Mouse (Mus musculus): ENCODE data around the gene Arhgef1. TPM values are rescaled to one million over a fixed set of nuclear protein-coding genes. Genes with fewer than 3 reads are reported as not detected.
A peak's percentile ranks its signal among the peaks of the same experiment; 100 is the strongest.

Gene Arhgef1
- polyA plus RNA-seq, 1 experiment from 2014 or later: 114 TPM

- H3K27me3 ChIP-seq: no peaks in the 10 kb centered on the region
- H3K4me2 ChIP-seq (replicated peaks): no peak overlapping the region
- H3K9ac ChIP-seq: no peak overlapping the region
- peaks cover 16% of the 10 kb centered on the region; the same call in 1 of the 2 replicates for H3K4me1 ChIP-seq
- ATAC-seq (ENCODE audit: insufficient number of reproducible peaks, insufficient read depth, low FRiP score, low TSS enrichment): no peak
- H3K4me3 ChIP-seq: no peak overlapping the region
- no peaks in the 10 kb centered on the region for H3K9me3 ChIP-seq
- WGBS: 38% methylated on average over 2 of the region's 2 CpGs
- no peaks in the 10 kb centered on the region for H3K36me3 ChIP-seq
- H3K27ac ChIP-seq: no peak overlapping the region
These were observed 23.1 kb upstream of the Arhgef1 start for GRCm38 (mm10) chr7:24879620-24880019.

- ATAC-seq (ENCODE audit: insufficient number of reproducible peaks, insufficient read depth, low FRiP score, low TSS enrichment): no peak
- Histone ChIP-seq H3K9ac (no peak overlapping the region), H3K4me3 (no peak overlapping the region), H3K27me3 (no peaks in the 10 kb centered on the region), H3K9me3 (no peaks in the 10 kb centered on the region), H3K4me1 (peaks cover 24% of the 10 kb centered on the region), H3K27ac (no peak overlapping the region), H3K36me3 (peaks cover 23% of the 10 kb centered on the region), H3K4me2 (replicated peaks) (no peak overlapping the region)
- WGBS: 90% methylated on average over 9 of the region's 9 CpGs
These were observed 20.1 kb upstream of the Arhgef1 start for GRCm38 (mm10) chr7:24882416-24883199.

GRCm38 (mm10) chr7:24883896-24884692 is 18.6 kb upstream of the Arhgef1 start, which contains the start of gene Rps19:
TSS of gene Rps19 (plus strand) at chr7:24884371.
- peak within 1 kb of the TSS; percentile 98 for H3K9ac ChIP-seq
- H3K9me3 ChIP-seq: no peaks in the 10 kb centered on the region
- peak within 1 kb of the TSS; percentile 82 for H3K27ac ChIP-seq
- H3K27me3 ChIP-seq: no peaks in the 10 kb centered on the region
- H3K4me3 ChIP-seq: peak within 1 kb of the TSS; percentile 87
- peak; percentile 91 for ATAC-seq (ENCODE audit: insufficient number of reproducible peaks, insufficient read depth, low FRiP score, low TSS enrichment)
- H3K36me3 ChIP-seq: peaks cover 38% of the 10 kb centered on the region
- WGBS: under 1% methylated on average over 57 of the region's 57 CpGs
- peak within 1 kb of the TSS; percentile 84 for H3K4me2 ChIP-seq (replicated peaks)
- H3K4me1 ChIP-seq: peaks cover 18% of the 10 kb centered on the region

GRCm38 (mm10) chr7:24884693-24885291 is 17.9 kb upstream of the Arhgef1 start:
- Histone ChIP-seq H3K27me3 (no peaks in the 10 kb centered on the region), H3K9me3 (no peaks in the 10 kb centered on the region), H3K9ac (peak overlapping the region; percentile 98), H3K4me3 (peak overlapping the region; percentile 87), H3K4me2 (replicated peaks) (peak overlapping the region; percentile 84), H3K36me3 (peaks cover 45% of the 10 kb centered on the region), H3K4me1 (peaks cover 18% of the 10 kb centered on the region), H3K27ac (peak overlapping the region; percentile 82)
- 0% methylated on average over 47 of the region's 47 CpGs for WGBS
- ATAC-seq (ENCODE audit: insufficient number of reproducible peaks, insufficient read depth, low FRiP score, low TSS enrichment): no peak; the same call in 1 of the 2 replicates

- WGBS: 41% methylated on average over 12 of the region's 12 CpGs
- Histone ChIP-seq H3K36me3 (peaks cover 50% of the 10 kb centered on the region), H3K4me2 (replicated peaks) (peak overlapping the region; percentile 84), H3K4me1 (peaks cover 18% of the 10 kb centered on the region), H3K4me3 (peak overlapping the region; percentile 87), H3K9ac (peak overlapping the region; percentile 98), H3K27ac (0 out of 2 replicates have a peak overlapping the region, but pooled peaks have one; percentile 17), H3K9me3 (no peaks in the 10 kb centered on the region), H3K27me3 (no peaks in the 10 kb centered on the region)
- no peak for ATAC-seq (ENCODE audit: insufficient number of reproducible peaks, insufficient read depth, low FRiP score, low TSS enrichment)
These were observed 17.0 kb upstream of the Arhgef1 start for GRCm38 (mm10) chr7:24885468-24886307.

- WGBS: 67% methylated on average over 4 of the region's 4 CpGs
- Histone ChIP-seq H3K4me1 (peaks cover 18% of the 10 kb centered on the region), H3K36me3 (peaks cover 55% of the 10 kb centered on the region), H3K9me3 (no peaks in the 10 kb centered on the region), H3K27ac (0 out of 2 replicates have a peak overlapping the region, but pooled peaks have one; percentile 17), H3K27me3 (no peaks in the 10 kb centered on the region), H3K4me3 (peak overlapping the region; percentile 87), H3K4me2 (replicated peaks) (peak overlapping the region; percentile 84), H3K9ac (peak overlapping the region; percentile 98)
- ATAC-seq (ENCODE audit: insufficient number of reproducible peaks, insufficient read depth, low FRiP score, low TSS enrichment): no peak
These were observed 16.4 kb upstream of the Arhgef1 start for GRCm38 (mm10) chr7:24886308-24886633.

GRCm38 (mm10) chr7:24887096-24887495 is 15.6 kb upstream of the Arhgef1 start:
- Histone ChIP-seq H3K27ac (0 out of 2 replicates have a peak overlapping the region, but pooled peaks have one; percentile 17), H3K36me3 (peaks cover 57% of the 10 kb centered on the region), H3K27me3 (no peaks in the 10 kb centered on the region), H3K4me2 (replicated peaks) (peak overlapping the region; percentile 84; the same call in 1 of the 2 replicates), H3K4me1 (peaks cover 18% of the 10 kb centered on the region), H3K9ac (peak overlapping the region; percentile 98; the same call in 1 of the 2 replicates), H3K9me3 (no peaks in the 10 kb centered on the region), H3K4me3 (0 out of 2 replicates have a peak overlapping the region, but pooled peaks have one; percentile 87)
- no peak for ATAC-seq (ENCODE audit: insufficient number of reproducible peaks, insufficient read depth, low FRiP score, low TSS enrichment)
- WGBS: 74% methylated on average over 4 of the region's 4 CpGs

- H3K4me3 ChIP-seq: no peak overlapping the region
- 81% methylated on average over 6 of the region's 6 CpGs for whole genome bisulfite sequencing
- H3K4me2 ChIP-seq (replicated peaks): no peak overlapping the region
- H3K9me3 ChIP-seq: no peaks in the 10 kb centered on the region
- no peak for ATAC-seq (ENCODE audit: insufficient number of reproducible peaks, insufficient read depth, low FRiP score, low TSS enrichment)
- peaks cover 57% of the 10 kb centered on the region for H3K36me3 ChIP-seq
- H3K27me3 ChIP-seq: no peaks in the 10 kb centered on the region
- no peak overlapping the region for H3K9ac ChIP-seq
- no peak overlapping the region for H3K27ac ChIP-seq
- peaks cover 18% of the 10 kb centered on the region for H3K4me1 ChIP-seq
These were observed 13.1 kb upstream of the Arhgef1 start for GRCm38 (mm10) chr7:24889431-24890220.

GRCm38 (mm10) chr7:24890281-24891216 is 12.2 kb upstream of the Arhgef1 start:
- H3K4me2 ChIP-seq (replicated peaks): no peak overlapping the region
- H3K27me3 ChIP-seq: no peaks in the 10 kb centered on the region
- H3K4me1 ChIP-seq: peaks cover 17% of the 10 kb centered on the region
- H3K36me3 ChIP-seq: peaks cover 55% of the 10 kb centered on the region
- ATAC-seq (ENCODE audit: insufficient number of reproducible peaks, insufficient read depth, low FRiP score, low TSS enrichment): no peak; the same call in 1 of the 2 replicates
- WGBS: 29% methylated on average over 10 of the region's 10 CpGs
- H3K27ac ChIP-seq: no peak overlapping the region
- no peaks in the 10 kb centered on the region for H3K9me3 ChIP-seq
- H3K4me3 ChIP-seq: 0 out of 2 replicates have a peak overlapping the region, but pooled peaks have one; percentile 1
- H3K9ac ChIP-seq: no peak overlapping the region
